Mouse (Mus musculus) E14TG2a.4 (cell line): ENCODE measurements around the gene Trpm1.

Experiments used
- H3K27me3 ChIP-seq: 2 replicates; pipeline ENCODE4 v1.6.1; 2014; ENCODE audit warnings: low read length, control low read depth; ENCODE audit not compliant: insufficient read depth
- H3K36me3 ChIP-seq: 2 replicates; pipeline ENCODE4 v1.6.1; 2014; ENCODE audit warnings: low read length, control low read depth; ENCODE audit not compliant: insufficient read depth
- H3K4me1 ChIP-seq: replicated peaks from 2 replicates; pipeline ENCODE4 v1.6.1; 2014; ENCODE audit warnings: low read depth, low read length, control low read depth
- H3K4me3 ChIP-seq: replicated peaks from 2 replicates; pipeline ENCODE4 v1.5.1; 2014; ENCODE audit warnings: mild to moderate bottlenecking, low read length
- H3K9me3 ChIP-seq: 2 replicates; pipeline ENCODE4 v1.6.1; 2014; ENCODE audit warnings: low read length, control low read depth
- CTCF ChIP-seq: conservative IDR thresholded peaks from 2 replicates; pipeline ENCODE4 v1.5.1; 2014; ENCODE audit warnings: low read length
- NANOG ChIP-seq: IDR thresholded peaks from 2 replicates; pipeline ENCODE4 v1.6.1; 2014; ENCODE audit warnings: borderline replicate concordance, low read length, mixed read lengths
- POU5F1 ChIP-seq: IDR thresholded peaks from 2 replicates; pipeline ENCODE4 v1.6.1; 2014; ENCODE audit warnings: low read length, borderline replicate concordance

Trpm1 gene

GRCm38 (mm10) chr7:64215613-64216012, 62.0 kb downstream of the Trpm1 start:
- H3K4me3 ChIP-seq, result no peak overlapping the region
- peaks cover 6% of the 10 kb centered on the region for H3K9me3 ChIP-seq
- H3K4me1 ChIP-seq, result 0 out of 2 replicates have a peak, but pooled peaks cover 4% of the 10 kb centered on the region
- no peaks in the 10 kb centered on the region for H3K36me3 ChIP-seq
- no peak for TF ChIP-seq POU5F1
- no peak for TF ChIP-seq NANOG
- TF ChIP-seq CTCF, result no peak
- H3K27me3 ChIP-seq, result no peaks in the 10 kb centered on the region; the same call in 1 of the 2 replicates

- H3K9me3 ChIP-seq, result peaks cover 6% of the 10 kb centered on the region
- no peak overlapping the region for H3K4me3 ChIP-seq
- TF ChIP-seq POU5F1 (no peak), CTCF (no peak), NANOG (no peak)
- no peaks in the 10 kb centered on the region; the same call in 1 of the 2 replicates for H3K27me3 ChIP-seq
- no peaks in the 10 kb centered on the region for H3K36me3 ChIP-seq
- H3K4me1 ChIP-seq, result 0 out of 2 replicates have a peak, but pooled peaks cover 4% of the 10 kb centered on the region
Measured at GRCm38 (mm10) chr7:64217428-64217827, 63.8 kb downstream of the Trpm1 start.

- Histone ChIP-seq H3K27me3 (no peaks in the 10 kb centered on the region; the same call in 1 of the 2 replicates), H3K9me3 (peaks cover 6% of the 10 kb centered on the region), H3K36me3 (no peaks in the 10 kb centered on the region), H3K4me1 (no peaks in the 10 kb centered on the region), H3K4me3 (no peak overlapping the region)
- no peak for TF ChIP-seq CTCF
- no peak for TF ChIP-seq POU5F1
- no peak for TF ChIP-seq NANOG
Measured at GRCm38 (mm10) chr7:64219765-64220164, 66.1 kb downstream of the Trpm1 start.

GRCm38 (mm10) chr7:64223215-64223614, 69.6 kb downstream of the Trpm1 start:
- Histone ChIP-seq H3K27me3 (no peaks in the 10 kb centered on the region; the same call in 1 of the 2 replicates), H3K4me1 (peaks cover 6% of the 10 kb centered on the region; the same call in 1 of the 2 replicates), H3K36me3 (no peaks in the 10 kb centered on the region), H3K4me3 (no peak overlapping the region), H3K9me3 (no peaks in the 10 kb centered on the region)
- TF ChIP-seq CTCF, result no peak
- no peak for TF ChIP-seq NANOG
- TF ChIP-seq POU5F1, result no peak

- TF ChIP-seq CTCF (no peak), NANOG (no peak), POU5F1 (no peak)
Measured at GRCm38 (mm10) chr7:64226339-64227194, 72.9 kb downstream of the Trpm1 start.

GRCm38 (mm10) chr7:64227586-64227985, 74.0 kb downstream of the Trpm1 start:
- TF ChIP-seq CTCF, result no peak
- TF ChIP-seq POU5F1, result no peak
- TF ChIP-seq NANOG, result no peak
- Histone ChIP-seq H3K9me3 (no peaks in the 10 kb centered on the region), H3K27me3 (no peaks in the 10 kb centered on the region; the same call in 1 of the 2 replicates), H3K4me1 (peaks cover 6% of the 10 kb centered on the region; the same call in 1 of the 2 replicates), H3K36me3 (no peaks in the 10 kb centered on the region), H3K4me3 (no peak overlapping the region)

More at GRCm38 (mm10) chr7:64226339-64227194, 72.9 kb downstream of the Trpm1 start:
- H3K36me3 ChIP-seq, result no peaks in the 10 kb centered on the region
- H3K4me3 ChIP-seq, result no peak overlapping the region
- no peaks in the 10 kb centered on the region; the same call in 1 of the 2 replicates for H3K27me3 ChIP-seq
- H3K9me3 ChIP-seq, result no peaks in the 10 kb centered on the region
- peaks cover 6% of the 10 kb centered on the region; the same call in 1 of the 2 replicates for H3K4me1 ChIP-seq

- Histone ChIP-seq H3K36me3 (no peaks in the 10 kb centered on the region), H3K4me1 (peaks cover 6% of the 10 kb centered on the region; the same call in 1 of the 2 replicates), H3K27me3 (no peaks in the 10 kb centered on the region; the same call in 1 of the 2 replicates), H3K9me3 (no peaks in the 10 kb centered on the region), H3K4me3 (no peak overlapping the region)
- TF ChIP-seq NANOG, result no peak
- no peak for TF ChIP-seq POU5F1
- TF ChIP-seq CTCF, result no peak
Measured at GRCm38 (mm10) chr7:64228300-64228699, 74.7 kb downstream of the Trpm1 start.

- no peak overlapping the region for H3K4me3 ChIP-seq
- H3K27me3 ChIP-seq, result no peaks in the 10 kb centered on the region; the same call in 1 of the 2 replicates
- no peaks in the 10 kb centered on the region for H3K36me3 ChIP-seq
- peaks cover 6% of the 10 kb centered on the region; the same call in 1 of the 2 replicates for H3K4me1 ChIP-seq
- no peaks in the 10 kb centered on the region for H3K9me3 ChIP-seq
- TF ChIP-seq CTCF (no peak), POU5F1 (no peak), NANOG (no peak)
Measured at GRCm38 (mm10) chr7:64229911-64230310, 76.3 kb downstream of the Trpm1 start.

GRCm38 (mm10) chr7:64231001-64231400, 77.4 kb downstream of the Trpm1 start:
- Histone ChIP-seq H3K4me3 (no peak overlapping the region), H3K36me3 (no peaks in the 10 kb centered on the region), H3K27me3 (no peaks in the 10 kb centered on the region; the same call in 1 of the 2 replicates), H3K4me1 (peaks cover 6% of the 10 kb centered on the region; the same call in 1 of the 2 replicates), H3K9me3 (no peaks in the 10 kb centered on the region)
- TF ChIP-seq CTCF, result peak; percentile 68
- no peak for TF ChIP-seq NANOG
